Mouse (Mus musculus): ENCODE results near the gene Lrp4.
"Not testable (repeated sequence)": the region's sequence is repeated elsewhere in the genome, so short reads cannot be mapped to it uniquely, and the experiment has no call there.

Gene Lrp4

DNA sequence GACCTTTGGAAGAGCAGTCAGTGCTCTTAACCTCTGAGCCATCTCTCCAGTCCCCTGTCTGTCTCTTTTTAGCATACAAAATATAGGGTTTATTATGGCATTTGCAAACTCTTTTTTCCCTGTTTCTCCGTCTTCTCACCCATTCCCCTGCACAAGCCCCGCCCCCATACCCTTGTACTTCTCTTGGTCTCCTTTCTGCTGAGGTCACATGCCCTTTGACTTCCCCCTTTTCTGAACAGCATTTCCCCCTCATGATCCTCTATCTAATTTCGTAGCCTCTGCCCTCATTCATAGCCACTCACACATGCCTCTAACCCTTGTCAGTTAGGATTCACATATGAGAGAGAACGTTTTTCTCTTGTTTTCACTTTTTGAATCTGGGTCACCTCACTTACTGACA lies 27.4 kb downstream of the Lrp4 start:
- DNase-seq (ENCODE audit: low read depth in 2 of 2, low spot score in 2 of 2), result no peak

DNA sequence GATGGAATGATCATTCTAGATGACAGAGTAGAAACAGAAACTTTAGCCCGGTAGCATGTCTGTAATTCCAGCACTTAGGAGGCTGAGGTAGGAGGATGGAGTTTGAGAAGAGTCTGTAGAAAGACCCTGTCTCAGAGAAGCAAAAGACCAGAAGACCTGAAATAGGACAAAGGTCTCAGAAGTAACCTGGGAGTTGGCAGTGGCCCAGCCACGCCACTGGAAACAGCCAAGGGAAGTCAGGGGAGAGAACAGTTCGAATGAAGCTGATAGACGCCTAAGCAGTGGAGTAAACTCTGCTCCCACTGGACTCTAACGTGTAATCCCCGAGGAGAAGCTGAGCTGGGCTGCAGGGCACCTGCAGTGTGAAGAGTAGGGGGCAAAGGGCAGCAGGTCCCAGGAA lies 27.9 kb downstream of the Lrp4 start:
- DNase-seq (ENCODE audit: low read depth in 2 of 2, low spot score in 2 of 2), result no peak

DNA sequence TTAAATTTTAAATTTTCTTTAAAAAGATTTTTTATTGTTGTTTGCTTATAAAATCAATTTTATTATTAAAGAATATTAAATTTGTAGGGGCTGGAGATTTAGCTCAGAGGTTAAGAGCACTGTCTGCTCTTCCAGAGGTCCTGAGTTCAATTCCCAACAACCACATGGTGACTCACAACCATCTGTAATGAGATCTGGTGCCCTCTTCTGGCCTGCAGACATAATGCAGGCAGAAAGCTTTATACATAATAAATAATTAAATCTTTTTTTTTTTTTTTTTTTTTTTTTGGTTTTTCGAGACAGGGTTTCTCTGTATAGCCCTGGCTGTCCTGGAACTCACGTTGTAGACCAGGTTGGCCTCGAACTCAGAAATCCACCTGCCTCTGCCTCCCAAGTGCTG lies 30.0 kb downstream of the Lrp4 start:
- not testable (repeated sequence) for DNase-seq (ENCODE audit: low read depth in 2 of 2, low spot score in 2 of 2)

DNA sequence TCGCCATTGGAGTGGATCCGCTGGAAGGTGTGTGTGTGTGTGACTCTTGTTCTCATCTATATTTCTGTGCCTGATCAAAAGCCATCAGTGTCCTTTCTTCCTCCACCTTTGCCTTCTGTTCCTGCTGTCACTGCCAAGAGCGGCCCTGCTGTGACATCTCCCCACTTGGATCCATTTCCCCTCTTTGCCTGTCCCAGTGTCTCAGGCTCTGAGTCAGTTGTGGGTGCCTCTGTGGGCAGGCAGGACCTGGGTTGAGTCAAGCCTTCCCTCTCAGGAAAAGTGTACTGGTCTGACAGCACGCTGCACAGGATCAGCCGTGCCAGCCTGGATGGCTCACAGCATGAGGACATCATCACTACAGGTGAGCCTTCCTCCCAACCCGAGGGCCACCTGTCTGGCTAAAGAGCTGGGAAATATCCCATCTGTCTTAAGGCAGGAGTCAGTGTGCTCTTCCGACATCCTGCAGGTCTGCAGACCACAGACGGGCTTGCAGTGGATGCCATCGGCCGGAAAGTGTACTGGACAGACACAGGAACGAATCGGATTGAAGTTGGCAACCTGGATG lies 34.8 kb downstream of the Lrp4 start:
- DNase-seq (ENCODE audit: low read depth in 2 of 2, low spot score in 2 of 2), result no peak

DNA sequence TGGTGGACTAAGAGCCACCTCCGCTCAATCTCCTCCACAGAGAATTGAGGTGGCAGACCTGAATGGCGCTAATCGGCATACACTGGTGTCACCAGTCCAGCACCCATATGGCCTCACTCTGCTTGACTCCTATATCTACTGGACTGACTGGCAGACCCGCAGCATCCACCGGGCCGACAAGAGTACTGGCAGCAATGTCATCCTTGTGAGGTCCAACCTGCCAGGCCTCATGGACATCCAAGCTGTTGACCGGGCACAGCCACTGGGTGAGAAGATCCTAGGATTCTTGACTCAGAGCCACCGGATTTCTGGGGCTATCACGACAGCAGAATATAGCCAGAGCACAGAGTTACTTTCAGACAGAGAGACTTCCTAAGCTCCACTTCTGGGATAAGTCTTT lies 36.7 kb downstream of the Lrp4 start:
- DNase-seq (ENCODE audit: low read depth in 2 of 2, low spot score in 2 of 2), result no peak

DNA sequence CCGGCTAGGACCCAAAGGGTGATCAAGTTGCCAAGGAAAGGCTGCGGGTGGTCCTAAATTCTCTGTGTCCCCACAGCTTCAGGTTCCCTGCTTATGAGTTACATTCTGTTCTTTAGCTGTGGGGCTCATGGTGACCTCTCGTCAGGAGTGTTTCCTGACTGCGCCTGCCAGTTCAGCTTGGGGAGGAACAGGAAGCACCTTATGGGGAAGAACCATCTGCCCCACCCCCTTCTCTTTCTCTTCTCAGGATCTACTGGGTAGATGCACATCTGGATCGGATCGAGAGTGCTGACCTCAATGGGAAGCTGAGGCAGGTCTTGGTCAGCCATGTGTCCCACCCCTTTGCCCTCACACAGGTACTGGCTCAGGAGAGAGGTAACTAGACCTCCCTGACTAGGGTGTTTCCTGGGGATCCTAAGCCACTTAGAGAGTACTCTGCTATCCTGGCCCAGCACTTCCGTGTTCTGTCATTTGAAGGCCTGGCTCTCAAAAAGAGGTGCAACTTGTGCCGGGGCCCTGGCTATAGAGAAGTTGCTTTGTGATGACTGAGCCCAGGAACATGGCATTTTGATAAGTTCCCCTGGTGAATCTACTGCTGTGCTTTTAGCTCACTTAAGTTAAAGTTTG lies 40.9 kb downstream of the Lrp4 start:
- DNase-seq (ENCODE audit: low read depth in 2 of 2, low spot score in 2 of 2), result no peak

DNA sequence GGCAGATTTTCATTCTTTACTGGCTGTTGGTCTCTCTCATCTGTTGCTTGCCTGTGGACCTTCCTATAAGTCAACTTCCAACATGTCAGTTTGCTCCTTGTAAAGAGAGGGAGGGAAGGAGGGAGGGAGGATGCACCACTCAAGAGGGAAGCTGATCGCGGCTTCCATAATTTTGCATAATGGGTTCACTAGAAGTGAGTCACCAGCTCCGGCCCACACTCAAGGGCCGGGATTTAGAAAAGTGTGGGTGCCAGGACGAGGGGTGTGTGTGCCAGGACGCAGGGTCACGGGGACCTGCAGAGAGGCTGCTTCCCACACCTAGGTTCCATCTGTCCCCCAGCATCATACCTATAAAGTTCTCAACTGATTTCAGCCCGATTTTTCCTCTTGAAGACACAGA lies 50.8 kb downstream of the Lrp4 start:
- no peak for DNase-seq (ENCODE audit: low read depth in 2 of 2, low spot score in 2 of 2)

DNA sequence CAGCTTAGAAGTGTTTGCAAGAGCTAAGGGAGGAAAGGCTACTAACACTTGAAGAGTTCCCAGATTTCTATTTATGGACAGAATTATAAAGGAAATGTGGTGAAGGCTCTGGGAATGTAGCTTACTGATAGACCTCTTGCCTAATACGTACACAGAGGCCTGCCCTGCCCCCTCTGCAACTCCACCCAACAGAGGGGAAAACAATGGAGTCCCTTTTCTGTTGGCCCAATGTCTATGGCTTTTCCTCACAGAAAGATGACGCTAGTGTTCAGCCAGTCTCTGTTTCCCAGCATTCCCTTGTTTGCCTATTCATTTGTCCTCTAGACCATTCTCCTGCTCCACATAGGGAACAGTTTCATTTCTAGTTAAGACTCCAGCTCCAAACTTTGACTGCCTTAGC lies 59.9 kb downstream of the Lrp4 start:
- no peak for DNase-seq (ENCODE audit: low read depth in 2 of 2, low spot score in 2 of 2)

DNA sequence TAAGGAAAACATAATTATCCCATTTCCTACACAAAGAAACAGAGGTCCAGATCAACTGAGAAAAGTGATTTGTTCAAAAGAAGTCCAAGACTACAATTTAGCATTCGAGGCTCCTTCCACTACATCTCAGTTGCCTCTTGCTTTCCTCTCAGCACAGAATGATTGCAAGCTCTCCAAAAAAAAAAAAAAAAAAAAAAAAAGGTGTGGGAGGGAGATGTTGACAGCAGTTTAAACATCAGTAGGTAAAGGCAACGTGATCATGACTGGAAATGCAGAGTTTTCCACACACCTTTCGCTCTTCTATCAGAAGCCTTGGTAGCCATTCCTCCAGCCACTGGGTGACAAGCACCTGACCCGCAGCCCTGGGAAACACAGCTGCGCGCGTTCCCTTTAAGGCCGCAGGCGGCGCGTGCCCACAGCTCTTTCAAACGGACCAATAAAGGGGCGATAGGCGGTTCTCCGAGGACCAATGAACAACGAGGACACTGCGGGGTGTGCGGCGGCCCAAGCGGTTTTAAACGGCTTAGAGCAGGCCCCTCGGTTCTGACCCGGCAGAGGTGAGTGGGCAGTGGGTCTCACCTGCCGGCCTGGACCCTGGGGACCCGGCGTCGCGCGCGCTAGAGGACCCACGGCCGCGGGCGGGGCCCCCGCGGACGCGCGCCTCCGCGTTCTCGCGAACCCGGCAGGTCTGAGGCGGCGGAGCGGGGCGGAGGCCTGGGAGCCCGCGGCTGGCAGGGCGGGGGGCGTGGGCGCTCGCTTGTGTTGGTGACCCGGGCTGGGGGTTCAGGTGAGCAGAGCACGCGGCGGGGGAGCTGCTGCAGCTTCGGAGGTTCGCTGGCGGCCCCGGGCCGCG lies 69.2 kb downstream of the Lrp4 start, which contains the start of gene Ckap5:
TSS of gene Ckap5 (plus strand) at position 469 of the 853 bp plus-strand sequence.
- DNase-seq (ENCODE audit: low read depth in 2 of 2, low spot score in 2 of 2), result peak; percentile 83 to 87

DNA sequence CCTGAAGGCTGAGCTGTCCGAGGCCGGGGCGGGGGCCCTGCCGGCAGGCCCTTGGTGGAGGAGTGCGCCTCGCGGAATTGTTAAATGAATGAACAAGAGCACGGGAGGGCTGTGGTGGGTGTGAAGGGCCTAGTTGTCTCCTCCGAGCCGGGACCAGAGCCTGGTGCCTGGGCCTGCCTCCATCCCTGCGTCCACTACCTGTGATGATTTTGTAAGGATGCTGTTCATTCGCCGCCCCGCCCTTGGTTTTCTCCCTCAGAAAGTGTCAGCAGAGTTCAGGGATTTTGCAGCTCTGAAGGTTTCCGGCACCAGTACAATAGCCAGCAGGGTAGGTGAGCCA lies 69.8 kb downstream of the Lrp4 start:
- DNase-seq (ENCODE audit: low read depth in 2 of 2, low spot score in 2 of 2), result peak in 1 of 2 experiments; percentile 29

DNA sequence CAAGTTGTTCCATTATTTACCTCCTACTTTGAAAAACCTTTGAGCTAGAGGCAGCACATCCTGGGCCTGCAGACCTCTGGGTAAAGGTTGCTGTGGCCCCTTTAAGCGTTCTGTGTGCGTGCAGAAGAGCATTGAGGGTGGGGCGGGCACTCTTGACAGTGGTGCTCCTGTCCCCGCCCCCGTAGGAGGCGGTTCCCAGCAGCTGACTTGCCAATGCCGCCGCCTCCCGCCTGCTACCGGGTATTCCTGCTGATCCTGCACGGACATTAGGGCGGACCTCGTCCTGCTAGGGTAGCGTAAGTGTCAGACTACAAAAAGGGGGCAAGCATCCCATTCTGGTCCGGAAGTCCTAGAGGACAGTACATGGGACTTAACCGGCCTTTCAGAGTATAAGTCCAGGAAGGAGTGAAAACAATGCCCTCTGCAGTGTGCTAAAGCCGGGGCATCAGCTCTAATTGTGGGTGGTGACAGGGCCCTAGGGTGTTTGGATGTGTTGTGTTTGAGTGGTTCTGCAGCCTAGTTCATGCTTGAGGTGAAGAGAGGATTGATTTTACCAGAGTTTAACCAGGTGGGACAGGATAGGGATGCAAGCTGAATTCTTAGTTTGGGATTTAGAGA lies 80.4 kb downstream of the Lrp4 start:
- peak; percentile 56 to 70 for DNase-seq (ENCODE audit: low read depth in 2 of 2, low spot score in 2 of 2)
